Mouse (Mus musculus) adrenal gland, adult 8-10 months (tissue): ENCODE results near the gene Fam83d. TPM values are rescaled to one million over a fixed set of nuclear protein-coding genes. Genes with fewer than 3 reads are reported as not detected.

ENCODE experiments used
- DNase-seq: peaks from one replicate; pipeline ENCODE4 v3.0.0; 2022
- total RNA-seq, 4 experiments: library from RNA; stranded (reverse); gene quantifications; 2 replicates each; pipeline ENCODE4 v1.2.4; 2022

Gene Fam83d
- total RNA-seq, 4 experiments from 2014 or later: 0.49 to 0.80 (median 0.65) TPM

DNA sequence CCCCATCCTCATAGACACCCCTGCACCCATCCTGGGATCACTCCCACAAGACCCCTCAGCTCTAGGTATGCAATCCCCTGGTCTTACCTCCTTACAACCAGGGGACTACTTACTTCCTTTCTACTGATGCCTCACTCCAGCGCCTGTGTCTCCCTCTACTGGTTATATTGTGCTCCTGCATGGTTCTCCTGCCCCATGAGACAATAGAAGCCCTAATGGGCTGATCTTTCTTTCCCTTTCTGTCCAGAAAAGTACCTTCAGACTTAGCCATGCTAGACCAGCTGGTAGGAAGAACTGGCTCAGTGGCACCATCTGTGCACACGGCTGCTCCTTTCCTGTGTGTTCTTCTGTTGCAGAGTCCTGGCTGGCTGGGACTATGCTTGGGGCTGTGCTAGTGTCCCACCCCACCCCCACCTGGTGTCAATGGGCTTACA, 22.8 kb upstream of the Fam83d start:
- DNase-seq: no peak

DNA sequence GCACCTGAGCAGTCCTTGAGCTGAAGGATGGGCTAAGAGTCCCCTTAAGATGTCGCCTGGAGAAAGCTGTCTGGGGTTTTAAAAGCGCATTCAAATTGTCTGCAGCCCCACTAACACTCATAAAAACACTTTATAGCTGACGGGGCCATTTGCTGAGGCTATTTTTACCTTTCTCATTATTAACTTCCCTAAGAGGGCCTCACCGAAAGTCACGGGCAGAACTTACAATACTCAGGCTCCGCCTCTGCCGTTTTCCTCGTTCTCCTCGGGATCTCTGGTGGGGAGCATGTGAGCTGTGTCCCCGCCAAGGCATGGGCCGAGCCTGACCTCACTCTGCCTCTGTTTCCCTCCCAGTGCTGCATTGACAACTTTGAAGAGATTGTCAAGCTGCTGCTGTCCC, 21.7 kb upstream of the Fam83d start:
- DNase-seq: no peak

DNA sequence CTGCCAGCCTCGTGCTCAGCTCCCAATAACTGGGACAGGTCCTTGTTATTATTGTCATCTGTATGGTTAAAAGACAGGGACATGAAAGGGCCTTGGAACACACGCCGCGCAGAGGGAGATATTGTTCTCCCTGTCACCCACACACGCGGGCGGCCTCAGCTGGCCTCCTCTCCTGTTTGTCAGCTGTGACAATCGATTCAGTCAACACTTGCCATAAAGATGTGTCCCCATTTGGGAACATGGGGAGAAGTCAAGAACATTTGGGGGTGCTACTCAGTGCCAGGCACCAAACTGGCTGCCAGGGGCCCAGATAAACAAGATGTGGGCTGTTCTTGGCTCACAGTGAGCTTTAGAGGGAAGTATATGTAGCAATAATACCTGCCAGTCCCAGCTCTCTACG, 18.5 kb upstream of the Fam83d start:
- DNase-seq: no peak

DNA sequence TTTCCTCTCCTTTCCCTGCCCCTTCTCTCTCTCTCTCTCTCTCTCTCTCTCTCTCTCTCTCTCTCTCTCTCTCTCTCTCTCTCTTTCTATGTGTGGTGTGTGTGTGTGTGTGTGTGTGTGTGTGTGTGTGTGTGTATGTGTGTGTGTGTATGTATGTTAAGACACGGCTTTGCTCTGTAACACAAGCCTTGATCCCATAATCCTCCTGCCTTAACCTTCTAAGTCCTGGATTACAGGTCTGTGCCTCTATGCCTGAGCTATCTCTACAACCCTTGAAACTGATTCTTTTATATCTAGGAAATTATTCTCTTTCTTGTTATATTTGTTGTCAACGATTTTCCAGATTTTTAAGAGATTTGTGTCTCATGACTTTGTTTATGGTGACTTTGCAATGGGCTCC, 7.7 kb upstream of the Fam83d start:
- no peak for DNase-seq

DNA sequence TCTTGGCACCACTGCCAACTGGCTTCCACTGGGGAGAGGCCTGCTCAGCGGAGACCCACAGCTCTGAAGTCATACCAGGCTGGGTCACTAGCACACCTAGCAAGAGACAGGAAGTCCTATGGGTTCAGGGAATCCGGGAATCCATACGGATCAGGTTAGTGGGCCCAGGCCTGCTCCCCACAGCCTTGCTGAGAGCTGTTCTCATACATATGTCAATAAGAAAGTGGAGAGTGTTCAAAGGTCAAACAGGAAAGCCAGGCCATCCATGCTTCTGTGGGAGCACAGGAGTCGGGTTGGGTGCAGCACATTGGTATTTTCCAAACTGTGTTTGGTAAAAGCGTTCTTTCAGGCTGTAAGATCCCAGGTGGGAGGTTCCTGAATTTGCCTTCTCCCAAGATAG, 5.6 kb upstream of the Fam83d start:
- no peak for DNase-seq

DNA sequence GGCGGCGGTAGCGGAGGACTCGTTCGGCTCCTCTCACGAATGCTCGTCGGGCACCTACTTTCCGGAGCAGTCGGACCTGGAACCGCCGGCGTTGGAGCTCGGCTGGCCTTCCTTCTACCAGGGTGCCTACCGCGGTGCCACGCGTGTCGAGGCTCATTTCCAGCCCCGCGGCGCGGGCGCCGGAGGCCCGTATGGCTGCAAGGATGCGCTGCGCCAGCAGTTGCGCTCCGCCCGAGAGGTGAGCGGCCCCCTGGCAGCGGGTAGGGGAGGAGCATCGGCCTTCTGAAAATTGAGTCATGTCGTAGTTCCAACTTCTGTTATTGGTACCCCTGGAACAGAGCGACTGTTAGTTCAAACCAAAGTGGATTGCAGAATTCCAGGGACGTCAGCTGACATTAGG, 457 bp downstream of the Fam83d start:
- no peak for DNase-seq

DNA sequence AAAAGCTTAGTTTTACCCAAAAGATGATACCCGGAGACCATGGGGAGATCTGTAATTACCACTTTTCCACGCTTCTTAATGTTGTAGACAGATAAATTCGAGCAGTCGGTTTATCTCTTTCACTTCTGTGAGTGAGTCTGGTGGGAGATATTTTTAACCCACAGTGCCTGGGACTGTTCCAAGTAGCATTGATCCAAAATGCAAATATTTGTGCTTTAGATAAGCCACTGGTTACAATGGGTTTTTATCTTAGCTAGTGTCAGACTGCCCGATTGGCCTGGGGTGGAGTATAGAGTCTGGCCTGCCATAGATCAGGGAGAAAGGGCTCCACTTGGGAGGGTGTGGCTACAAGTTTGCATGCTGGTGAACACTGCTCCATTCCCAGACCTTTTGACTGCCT, 878 bp downstream of the Fam83d start:
- no peak for DNase-seq

DNA sequence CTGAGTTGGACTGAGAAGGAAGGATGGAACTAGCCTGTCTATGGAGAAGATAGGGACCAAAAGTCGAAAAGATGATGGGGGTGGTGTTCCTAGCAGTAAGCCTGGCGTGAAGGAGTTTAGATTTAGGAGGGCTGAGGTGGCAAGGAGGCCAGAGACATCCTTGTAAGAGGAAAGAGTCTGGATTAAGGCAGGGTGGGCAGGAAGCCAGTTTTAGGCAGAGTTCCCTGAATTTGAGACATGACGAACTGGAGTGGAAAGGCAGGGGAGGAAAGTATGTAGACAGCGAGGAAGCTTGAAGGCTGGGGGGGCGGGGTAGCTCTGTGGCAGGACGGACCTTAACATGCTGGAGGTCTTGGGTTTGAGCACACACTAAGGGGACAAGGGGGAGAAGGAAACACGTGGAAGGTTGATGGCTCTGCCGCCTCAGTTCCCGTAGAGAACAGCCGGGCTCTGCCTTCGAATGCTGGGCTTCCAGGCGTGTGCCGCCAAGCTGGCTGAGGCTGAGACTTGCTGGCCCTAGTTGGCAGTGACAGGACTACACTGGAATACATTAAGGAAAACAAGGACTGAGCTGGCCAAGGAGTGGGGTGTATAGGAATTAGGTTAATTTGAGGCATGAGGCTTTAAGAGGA, 2.3 kb downstream of the Fam83d start:
- DNase-seq: no peak

DNA sequence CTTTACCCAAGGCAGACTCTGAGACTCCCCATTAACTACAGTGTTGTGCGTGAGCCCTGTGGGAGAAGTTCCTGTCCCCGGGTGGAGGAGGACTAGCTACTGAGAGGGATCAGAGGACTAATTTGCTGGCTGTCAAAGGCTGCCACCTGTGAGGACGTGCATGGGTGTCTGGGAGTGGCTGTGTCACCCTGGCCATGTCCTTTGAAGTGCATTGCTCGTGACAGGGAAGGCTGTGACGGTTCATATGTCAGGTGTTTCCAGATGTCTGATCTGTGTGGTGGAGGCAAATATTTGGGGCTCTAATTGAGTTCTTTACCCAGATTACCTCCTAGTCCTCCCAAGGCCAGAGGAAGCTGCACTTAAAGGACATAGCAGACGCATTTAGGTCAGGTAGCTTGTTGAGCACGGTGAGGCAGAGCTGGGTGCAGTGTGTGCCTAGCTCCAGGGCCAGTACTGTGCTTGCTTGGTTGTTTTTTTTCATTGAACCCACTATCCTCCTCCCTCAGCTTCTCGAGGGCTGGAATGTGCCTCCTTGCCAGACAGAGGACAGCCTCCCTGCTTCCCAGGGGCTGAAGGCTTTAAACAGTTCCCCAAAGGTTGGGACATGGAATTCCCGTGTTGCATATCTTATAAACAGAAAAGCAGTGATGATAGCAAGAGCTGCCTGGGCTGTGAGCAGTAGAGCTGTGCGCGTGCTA, 3.3 kb downstream of the Fam83d start:
- DNase-seq: no peak

DNA sequence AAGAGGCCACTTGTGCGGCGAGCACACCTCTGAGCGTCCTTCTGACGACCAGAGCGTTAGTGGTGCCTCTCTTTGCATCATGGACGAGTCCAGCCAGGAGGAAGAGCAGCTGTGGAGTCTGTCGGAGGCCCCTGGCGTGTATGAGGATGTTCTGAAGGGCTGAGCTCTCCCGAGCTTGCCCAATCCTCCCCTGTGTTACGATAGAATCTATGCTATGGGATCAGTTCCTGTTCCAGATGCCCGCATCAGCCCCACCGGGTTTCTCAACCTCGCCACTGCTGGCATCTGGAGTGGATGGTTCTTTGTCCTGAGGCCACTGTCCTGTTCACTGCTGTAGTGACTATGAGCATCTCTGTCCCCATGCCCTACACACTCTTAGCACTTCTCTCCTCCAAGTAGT, 4.9 kb downstream of the Fam83d start:
- no peak for DNase-seq

DNA sequence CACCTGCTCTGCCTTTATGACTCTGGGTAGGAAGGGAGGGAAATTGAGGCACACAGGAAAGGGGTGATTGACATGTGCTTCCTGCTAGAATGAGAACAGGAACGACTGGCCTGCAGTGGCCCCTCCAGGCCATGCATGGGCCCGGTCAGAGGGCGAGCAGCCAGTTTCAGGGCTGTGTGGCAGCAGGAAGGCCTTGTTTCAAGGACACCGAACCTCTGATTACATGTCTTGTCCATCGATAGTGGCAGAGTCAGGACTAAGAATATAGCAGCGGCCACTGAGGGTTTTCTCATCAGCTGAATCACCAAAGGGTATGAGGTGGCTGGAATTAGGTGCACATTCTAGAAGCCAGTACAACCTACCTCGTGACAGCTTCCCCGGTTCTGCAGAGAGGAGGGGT, 7.0 kb downstream of the Fam83d start:
- DNase-seq: no peak

DNA sequence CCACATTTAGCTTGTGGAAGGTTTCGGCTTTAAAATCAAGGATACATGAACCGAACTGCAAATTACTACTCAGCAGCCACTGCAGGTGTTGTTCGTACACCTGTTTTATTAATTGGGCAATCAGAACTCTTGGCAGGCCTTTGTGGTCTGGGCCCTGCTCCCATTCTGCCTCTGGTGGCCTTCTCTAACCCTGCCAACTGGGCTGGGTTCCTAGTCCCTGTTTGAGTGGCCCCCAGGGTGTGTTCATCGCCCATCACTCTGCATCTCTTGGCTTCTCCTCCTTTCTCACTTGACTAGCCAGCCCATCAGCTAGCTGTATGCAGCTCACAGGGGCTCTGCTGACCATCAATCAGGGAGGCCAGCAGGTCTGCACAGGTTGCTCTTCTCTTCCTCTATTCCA, 8.8 kb downstream of the Fam83d start:
- DNase-seq: no peak

DNA sequence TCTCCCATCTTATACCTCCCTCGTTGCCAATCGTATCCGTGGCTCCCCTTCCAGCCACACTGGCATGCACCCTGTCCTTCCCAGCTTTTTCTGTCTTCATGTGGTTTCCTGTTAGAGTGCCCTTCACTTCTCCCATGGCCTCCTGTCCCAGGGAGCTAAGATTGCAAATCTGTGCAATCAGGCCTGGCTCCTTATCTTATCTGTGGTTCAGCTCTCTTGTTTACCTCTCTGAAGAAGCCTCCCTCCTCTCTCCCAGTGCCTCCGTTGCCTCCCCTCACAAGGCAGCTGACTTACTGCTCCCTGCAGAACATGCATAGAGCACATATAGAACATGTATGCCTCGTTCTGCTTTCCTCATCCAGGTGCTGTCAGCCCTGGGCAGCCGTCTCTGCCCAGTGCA, 9.6 kb downstream of the Fam83d start:
- DNase-seq: no peak

DNA sequence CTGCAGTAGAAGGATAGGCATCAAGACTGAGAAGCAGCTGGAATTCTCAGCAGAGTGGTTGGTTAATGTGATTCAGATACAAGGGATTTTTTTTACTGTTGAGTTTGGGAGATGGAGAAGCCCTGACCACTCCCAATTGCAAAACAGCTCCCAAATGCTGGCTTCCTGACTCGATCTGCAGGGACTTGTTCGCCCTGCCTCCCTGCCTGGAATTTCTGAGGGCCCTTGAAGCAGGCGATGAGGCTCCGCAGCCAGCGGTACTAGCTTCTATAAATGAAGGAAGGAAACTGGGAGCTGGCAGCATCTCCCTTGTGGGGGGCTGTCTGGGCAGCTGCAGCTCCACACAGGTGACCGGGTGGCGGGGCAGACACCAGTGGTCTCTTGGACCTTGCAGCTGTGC, 10.5 kb downstream of the Fam83d start:
- DNase-seq: no peak

DNA sequence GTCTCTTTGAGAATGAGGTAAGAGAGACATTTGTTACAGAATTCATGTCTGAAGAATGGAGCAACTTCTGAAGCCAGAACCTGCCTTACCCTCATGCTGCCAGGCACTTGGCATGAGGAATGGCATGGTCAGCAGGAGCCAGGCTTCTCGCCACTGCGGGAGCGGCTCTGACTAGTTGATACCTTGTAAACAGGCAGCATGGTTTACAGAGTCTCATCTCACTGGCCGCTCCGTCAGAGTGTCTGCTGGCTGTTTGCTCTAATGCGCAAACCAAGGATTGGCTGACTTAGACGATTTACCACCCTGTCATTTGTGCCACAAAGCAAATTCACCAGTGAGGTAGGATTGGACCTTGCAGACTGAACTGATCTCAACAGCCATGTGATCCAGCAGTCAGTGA, 13.2 kb downstream of the Fam83d start:
- DNase-seq: no peak

DNA sequence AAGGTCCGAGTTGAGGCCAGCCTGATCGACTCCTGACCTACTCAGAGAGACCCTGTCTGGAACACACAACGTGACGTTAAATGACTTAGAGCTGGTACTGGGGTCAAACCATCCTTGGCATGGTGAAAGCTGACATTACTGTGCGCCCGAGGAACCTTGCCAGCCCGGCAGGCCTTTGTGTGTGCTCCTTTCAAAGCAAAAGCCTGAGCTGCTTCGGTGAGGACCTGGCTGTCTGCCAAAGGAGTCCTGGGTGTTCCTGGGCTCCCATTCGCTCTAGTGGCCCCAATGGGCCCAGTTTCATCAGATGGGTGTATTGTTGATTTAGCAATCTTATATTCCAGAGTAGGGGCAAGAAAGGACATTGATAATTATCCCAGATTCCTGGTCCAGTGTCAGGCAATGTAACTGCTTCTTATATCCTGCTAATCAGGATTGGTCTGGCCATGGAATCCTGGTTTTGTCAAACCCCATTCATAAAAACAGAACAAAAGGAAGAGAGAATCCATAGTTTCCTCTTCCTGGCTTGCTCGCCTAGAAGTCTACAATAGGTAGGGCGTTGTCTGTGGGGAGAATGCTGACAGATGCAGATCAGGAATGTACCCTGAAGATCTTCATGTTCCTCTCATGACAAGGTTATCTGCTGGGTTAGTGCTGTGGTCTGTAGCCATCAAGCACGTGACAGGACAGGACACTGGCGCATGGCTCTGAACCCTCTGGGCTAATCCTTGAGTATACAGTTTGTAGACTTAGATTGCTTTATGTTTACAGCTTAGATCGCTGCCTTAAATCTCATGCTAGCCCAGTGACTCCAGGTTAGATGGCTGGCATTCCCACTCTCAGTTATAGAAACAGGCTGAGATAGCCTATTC, 19.3 kb downstream of the Fam83d start:
- DNase-seq: no peak

DNA sequence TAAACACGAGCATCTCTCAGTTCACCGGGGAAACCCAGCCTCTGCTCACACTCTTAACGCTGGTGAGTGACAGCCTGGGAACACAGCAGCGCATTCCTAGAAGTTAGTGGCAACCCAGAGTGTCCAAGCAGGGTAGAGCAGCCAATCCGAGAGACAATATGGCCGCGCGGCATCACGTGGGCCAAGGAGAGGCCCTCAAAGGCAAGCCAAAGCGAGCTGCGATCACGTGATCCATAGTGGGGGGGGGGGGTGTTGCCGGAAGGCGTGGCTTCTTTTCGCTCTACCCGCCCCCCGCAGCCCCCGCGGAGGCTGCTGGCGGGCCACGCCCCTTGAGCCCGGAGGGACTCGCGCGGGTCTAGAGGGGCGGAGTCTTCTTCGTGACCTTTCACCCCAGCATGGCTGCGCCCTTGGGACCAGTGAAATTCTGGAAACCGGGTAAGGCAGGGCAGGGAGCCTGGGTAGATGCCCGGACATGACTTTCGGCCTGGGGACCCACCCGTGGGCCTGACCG, 26.7 kb downstream of the Fam83d start, which contains the start of gene Dhx35:
TSS of gene Dhx35 (plus strand) at position 314 of the 511 bp plus-strand sequence.
- peak; percentile 93 for DNase-seq

DNA sequence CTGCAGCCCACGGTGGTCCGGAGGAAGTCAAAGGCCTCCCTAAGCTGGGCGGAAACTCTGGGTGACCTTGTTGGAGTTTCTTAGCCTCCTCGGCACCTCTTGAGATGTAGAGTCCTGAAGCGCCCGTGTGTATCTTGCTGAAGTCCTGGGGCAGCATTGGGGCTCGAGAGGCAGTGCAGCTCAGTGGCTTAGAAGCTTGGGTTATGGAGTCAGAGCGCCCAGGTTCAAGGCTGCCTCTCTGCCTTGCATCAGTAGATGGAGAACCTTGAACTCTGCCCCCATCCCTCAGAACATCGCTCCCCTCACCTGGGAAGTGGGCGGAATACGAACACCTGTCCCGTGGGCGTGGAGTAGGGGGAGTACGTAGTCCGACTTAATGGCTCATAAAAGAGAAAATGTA, 27.1 kb downstream of the Fam83d start:
- peak; percentile 30 for DNase-seq

DNA sequence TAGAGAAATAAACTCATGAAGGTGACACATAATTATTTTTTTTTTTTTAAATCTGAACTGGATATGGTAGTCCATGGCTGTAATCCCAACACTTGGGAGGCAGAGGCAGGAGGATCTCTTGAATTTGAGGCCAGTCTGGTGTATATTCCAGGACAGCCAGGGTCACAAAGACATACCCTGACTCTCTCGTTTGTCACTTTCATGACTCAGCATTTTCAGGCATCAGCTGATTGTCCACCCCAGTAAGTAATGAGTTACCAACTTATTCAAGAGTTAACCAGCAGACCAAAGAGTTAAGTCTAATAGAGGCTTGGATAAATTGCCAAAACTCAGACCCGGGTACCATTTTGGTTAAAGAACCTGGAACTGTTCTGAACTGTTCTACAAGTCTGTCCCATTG, 28.0 kb downstream of the Fam83d start:
- DNase-seq: no peak

DNA sequence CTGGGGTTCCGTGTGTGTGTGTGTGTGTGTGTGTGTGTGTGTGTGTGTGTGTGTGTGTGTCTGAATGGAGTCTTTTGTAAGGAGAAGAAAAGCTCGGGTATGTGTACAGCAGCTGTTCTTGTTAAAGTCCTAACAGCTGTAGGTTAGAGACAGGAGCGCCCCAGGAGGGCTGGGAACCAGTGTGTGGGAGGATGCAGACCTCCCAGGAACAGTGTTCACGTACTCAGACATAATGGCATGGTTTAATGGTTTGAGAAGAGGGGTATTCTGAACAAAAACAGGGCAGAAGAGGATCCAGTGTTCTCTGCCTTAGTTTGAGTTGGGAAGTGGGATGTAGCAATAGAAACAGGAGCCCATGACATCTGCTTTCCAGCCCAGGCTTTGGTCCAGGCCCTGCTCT, 31.4 kb downstream of the Fam83d start:
- DNase-seq: no peak

DNA sequence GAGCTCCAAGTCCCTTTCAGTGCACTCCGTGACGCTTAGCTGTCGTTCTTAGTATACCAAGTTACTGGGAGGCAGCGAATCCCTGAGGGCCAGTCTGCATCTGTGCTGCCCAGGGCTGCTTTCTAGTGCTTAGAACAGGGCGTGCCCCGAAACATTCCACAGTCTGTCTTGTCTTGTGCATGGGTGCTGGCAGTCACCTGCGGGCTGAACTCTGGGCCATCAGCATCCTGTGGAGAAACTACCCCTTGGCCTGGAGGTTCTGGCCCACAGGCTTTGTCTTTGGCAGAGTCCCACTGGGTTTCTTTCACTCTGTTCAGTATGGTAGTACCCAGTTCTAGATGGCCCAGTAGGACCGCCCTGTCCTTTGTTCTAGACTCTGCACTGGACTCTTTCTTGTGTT, 32.9 kb downstream of the Fam83d start:
- DNase-seq: no peak

DNA sequence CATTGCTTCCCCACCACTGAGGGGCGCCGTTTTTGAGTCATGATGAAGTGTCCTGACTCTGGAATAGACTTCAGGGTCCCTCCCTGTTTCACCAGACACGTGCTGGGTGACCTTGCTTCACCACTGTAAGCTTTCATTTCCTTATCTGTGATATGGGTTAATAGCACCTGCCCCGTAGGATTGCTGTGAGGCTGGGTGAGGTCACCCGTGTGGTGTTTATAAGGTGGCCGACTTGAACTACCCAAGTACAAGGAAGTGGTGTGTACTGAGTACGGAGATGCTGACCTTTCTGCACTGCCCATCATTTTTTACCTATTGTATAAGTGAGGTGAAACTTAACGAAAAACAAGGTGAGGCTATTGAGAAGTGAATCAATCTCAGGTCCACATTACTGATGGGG, 35.7 kb downstream of the Fam83d start:
- no peak for DNase-seq

DNA sequence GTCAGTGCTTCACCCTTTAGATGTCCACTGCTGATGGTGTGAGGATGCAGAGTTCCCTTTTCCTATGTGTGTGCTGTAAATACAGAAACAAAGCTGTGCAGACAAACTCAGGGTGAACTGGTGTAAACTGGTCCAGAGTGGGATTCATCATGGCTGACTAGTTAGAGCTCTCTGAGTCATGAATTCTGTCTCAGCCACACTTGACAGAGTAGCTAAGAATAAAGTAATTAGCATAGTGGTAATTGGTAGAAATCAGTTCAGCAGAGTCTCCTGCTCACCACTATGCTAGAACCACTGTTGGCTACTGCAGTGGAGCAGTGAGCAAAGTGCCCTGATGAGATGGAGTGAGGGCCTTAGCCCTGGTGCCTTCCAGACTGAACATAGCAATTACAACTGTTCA, 47.8 kb downstream of the Fam83d start:
- no peak for DNase-seq
